Mouse (Mus musculus): ENCODE measurements at regions not wholly inside any gene's neighbourhood (a gene's known extent, or its start where the extent isn't known, plus 50 kb on each side); places are given as distances from the start of the nearest gene placed in this dataset.

- no peak for TF ChIP-seq KAT2A (conservative IDR thresholded peaks at IDR 0.05; ENCODE audit: low read depth, low read length)
- TF ChIP-seq CTCF (IDR thresholded peaks at IDR 0.05 in 2 of 3, conservative IDR thresholded peaks at IDR 0.05 in 1 of 3; ENCODE audit: control insufficient read depth in 1 of 3, insufficient read depth in 1 of 3, low read depth in 2 of 3, low read length in 3 of 3, poor library complexity in 1 of 3, severe bottlenecking in 1 of 3), result no peak
- TF ChIP-seq EP300 (IDR thresholded peaks at IDR 0.05; ENCODE audit: low read depth in 1 of 2, low read length in 2 of 2), result no peak
- no peak for TF ChIP-seq NELFE (IDR thresholded peaks at IDR 0.05; ENCODE audit: low read depth, low read length)
- TF ChIP-seq POLR2A (IDR thresholded peaks at IDR 0.05; ENCODE audit: control insufficient read depth in 1 of 2, insufficient read depth in 1 of 2, low read depth in 1 of 2, low read length in 2 of 2, poor library complexity in 1 of 2), result no peak
- no peak for TF ChIP-seq TCF12 (IDR thresholded peaks at IDR 0.05; ENCODE audit: low read depth, low read length)
- no peak for TF ChIP-seq CHD2 (IDR thresholded peaks at IDR 0.05; ENCODE audit: low read length)
- TF ChIP-seq GABPA (IDR thresholded peaks at IDR 0.05; ENCODE audit: low read depth, low read length), result no peak
- no peak for TF ChIP-seq TAL1 (IDR thresholded peaks at IDR 0.05; ENCODE audit: low read length)
- TF ChIP-seq USF1 (IDR thresholded peaks at IDR 0.05; ENCODE audit: low read depth, low read length), result no peak
- no peak for TF ChIP-seq POLR2AphosphoS2 (IDR thresholded peaks at IDR 0.05; ENCODE audit: low read length)
- TF ChIP-seq TBP (IDR thresholded peaks at IDR 0.05; ENCODE audit: low read depth, low read length), result no peak
These were observed 698.0 kb downstream of the Nedd1 start for GRCm38 (mm10) chr10:92024203-92024602.

Measured in MEL (cell line).